Mouse (Mus musculus) gastrocnemius, adult 18-20 months (tissue): ENCODE measurements around the gene Lyrm4. TPM values are rescaled to one million over a fixed set of nuclear protein-coding genes. Genes with fewer than 3 reads are reported as not detected.

Experiments
- DNase-seq: peaks from one replicate; pipeline ENCODE4 v3.0.0; 2021; ENCODE audit warnings: low spot score
- total RNA-seq, 2 experiments: library from RNA; stranded (reverse); gene quantifications; 2 replicates each; pipeline ENCODE4 v1.2.3; 2021

The Lyrm4 gene
- total RNA-seq, 2 experiments from 2014 or later = 6.8 to 6.9 TPM

DNA sequence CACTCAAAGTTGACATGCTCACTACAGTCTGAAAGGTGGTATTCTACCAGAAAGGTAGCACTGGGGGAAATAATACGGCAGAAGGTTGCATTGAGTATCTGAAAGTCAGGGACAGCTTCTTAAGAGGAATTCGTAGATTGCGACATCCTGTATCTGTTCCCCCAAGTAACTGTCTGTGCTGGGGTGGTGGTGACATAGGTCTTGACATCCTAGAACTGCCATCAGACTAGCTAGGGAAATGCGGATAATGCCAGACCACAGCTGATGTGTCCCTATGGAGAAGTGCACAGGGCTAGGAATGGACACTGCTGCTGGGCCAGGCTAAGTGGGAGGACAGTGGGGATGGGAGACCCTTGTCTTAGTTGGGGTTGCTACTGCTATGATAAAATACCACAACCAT lies 8.8 kb downstream of the Lyrm4 start:
- DNase-seq = no peak

DNA sequence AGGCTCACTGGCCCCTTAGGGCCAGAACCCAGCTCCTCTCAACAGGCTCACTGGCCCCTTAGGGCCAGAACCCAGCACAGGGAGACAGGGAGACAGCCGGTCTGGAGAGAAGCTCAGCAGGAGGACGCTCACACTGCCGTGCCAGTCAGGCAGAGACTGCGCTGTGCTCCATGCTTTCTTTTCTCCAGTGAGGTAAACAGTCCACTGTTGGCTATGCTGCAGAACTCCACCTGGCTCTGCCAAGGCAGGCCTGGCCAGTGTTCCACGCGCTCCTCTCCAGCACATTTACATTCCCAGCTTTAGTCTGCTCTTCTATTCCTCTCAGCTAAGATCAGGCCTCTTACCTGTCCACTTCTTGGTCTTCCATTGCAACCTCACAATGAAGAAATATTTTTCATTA lies 11.7 kb downstream of the Lyrm4 start:
- peak; percentile 18 for DNase-seq

DNA sequence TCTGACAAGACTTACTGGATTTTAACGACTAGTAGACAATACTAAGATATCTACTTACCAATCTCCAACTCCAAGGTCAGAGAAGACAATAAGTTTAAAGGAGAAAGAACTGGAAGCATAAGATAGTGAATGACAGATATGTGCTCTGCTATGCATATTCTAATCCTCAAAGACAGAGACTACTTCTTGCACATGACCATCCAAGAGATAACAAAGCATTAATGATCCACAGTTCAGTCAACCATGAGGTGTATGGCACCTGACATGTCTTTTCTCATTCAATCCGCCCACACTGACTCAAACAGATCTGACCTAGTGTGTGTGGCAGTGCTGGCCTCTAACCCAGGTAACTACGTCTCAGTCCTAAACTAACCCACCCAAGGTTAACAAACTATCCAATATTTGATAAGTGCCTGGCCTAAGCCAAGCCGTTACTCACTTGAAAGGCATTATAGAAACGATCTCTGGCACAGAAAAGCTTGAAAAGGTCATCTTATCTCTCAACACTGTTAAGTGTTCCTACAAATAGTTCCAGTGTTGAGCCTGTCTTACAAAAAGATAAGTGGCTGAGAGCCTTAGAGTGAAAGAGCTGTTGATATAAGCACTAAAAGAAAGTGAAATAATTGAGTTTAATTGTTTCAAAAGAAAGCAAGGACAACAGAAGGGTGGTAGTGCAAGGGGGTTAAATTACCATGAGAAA lies 20.5 kb downstream of the Lyrm4 start:
- DNase-seq = no peak

DNA sequence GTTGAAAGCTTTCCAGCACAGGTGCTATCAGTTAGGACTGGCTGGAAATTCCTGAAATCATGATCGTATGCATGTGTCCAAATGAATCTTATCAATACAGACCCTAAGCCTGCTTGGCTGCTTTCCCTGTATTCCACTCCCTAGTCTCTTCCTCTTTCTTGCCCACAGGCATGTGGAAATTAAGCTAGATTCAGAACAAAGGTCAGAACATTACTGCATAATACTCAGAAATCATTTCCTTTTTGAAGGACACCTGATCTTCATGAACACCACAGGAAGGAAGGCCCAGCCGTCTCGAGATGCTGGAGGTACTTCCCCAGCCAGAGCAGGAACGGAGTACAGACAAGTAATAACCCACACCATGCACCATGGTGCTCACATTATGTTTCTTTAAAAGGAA lies 29.2 kb downstream of the Lyrm4 start:
- DNase-seq = no peak

DNA sequence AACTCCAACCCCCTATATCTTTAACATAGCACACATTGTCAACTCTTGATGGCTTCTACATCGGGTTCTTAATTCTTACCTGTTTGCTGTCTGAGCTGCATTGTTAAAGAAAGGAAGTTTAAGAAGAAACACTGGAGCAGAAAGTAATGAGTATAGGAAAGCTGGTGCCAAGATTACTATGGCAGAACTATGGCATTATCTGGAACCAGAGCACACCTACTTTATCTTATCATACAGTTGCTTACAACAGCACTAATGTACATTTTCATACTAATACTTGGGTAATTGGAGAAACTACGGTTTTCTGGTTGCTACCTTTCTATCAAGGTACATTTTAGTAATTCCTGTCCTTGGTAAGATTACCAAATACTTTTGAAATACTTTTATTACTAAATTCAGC lies 29.9 kb downstream of the Lyrm4 start:
- no peak for DNase-seq

DNA sequence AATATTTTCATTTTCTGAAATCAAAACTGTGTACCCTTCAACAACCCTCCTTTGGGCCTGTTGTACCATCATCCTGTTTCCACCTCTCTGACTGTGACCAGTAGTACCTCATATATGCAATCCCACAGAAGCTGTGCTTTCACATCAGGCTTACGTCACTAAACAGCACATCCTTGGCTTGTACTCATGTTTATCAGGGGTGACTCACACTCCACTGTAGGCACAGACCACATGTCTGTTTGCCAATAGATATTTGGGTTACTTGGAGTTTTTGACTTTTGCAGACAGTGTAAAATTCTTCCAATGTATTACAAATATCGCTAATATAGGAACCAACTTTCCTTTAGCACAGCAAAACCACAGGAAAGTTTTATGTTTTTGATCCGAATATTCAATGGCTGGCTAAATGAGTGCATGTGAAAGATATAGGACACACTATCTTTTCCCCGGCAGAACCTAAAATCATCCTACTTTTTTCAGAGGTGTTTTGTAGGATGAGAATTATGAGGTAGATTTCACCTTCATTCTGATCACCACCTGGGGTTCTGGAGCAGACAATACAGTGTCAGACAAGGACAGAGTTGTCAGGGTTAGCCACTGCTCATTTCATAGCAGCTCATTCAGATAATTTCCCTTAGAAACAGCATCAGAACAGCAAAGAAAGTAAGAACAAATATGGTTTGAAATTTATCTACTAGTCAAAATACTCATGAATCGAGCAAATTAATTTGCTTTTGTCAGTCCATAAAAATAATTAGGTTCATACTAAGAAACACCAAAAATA lies 30.5 kb downstream of the Lyrm4 start:
- DNase-seq = no peak

DNA sequence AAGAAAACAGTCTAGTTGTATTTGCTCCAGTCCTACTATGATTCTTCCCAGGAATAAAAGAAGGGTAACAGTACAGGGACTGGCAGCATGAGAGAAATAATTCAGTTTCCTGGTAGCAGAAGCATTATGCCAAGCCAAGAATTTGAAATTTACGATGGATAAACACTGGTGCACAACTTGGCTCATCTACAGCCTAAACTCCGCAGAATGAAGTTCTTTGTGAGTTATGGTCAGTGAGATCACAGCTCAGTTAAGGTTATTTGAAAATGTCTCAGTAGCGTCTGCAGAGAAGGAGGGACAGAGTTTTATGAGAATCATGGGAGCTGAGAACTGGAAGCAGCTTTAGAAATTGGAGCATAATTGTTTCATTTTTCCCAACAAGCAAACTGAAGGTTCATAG lies 31.4 kb downstream of the Lyrm4 start:
- DNase-seq = no peak

DNA sequence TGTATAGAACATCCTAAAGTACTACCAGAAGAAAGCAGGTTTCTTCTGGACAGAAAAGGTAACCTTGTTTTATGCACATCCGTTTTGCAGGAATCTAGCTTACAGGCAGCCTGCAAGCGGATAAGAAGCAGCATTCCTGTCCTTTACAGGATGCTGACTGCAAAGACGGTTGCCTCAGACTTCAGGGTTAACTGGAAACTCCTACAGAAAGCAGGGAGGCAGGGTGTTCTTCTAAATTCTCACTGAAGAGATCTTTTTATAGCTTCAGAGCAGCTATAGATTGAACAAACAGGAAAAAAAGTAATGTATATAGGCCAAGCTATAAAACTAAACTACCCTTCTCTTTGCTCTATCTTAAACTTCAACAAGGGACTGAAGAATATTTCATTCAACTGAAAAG lies 32.6 kb downstream of the Lyrm4 start:
- no peak for DNase-seq

DNA sequence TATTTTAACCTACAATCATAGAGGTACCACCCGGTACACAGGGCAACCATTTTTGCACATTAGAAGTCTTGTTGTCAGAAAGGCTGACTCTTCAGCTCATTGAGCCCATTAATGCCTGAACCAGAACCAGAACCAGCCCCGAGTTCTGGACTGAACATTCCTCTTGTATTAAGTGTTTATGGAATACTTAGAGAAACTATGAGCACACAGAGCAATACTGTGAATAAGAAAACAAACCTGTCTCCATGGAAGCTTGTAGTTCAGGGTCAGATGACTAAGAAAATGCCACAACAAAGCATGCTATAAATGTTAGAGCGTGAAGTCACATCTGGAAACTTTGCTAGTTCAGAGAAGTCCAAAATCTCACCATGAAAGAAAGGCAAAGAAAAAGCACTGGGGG lies 35.7 kb downstream of the Lyrm4 start:
- DNase-seq = no peak

DNA sequence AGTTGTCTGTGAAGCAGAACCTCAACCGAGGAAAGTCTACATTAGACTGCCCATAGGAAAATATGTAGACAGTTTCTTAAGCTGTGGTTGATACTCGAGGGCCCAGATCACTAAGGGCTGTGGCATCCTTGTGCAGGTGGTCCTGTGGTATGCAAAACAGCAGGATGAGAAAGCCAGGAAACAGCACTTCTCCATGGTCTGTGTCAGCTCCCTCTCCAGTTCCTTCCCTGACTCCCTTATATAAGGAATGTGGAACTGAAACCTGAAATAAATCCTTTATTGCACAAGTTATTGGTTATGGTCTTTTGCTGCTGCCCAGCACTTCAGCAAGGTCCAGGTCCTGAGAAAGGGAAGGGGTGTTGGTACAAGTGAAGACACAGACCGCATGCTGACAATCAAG lies 42.8 kb downstream of the Lyrm4 start:
- DNase-seq = no peak

DNA sequence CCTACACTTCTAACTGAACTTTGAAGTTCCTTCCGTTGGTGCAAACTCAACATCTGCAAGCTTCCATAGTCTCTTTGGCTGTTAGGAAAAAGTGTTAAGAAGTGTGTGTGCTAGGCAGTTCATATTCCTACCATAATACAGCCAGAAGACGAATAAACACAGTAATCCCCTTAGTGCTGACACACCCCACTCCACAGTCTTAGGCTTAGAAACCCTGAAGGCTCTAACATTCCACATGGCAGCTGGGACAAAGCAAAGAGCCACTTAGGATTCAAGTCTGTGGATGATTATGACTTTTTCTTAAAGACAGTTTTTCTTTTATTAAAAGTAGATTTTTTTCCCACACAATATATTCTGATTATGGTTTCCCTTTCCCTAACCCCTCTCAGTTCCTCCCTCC lies 50.6 kb downstream of the Lyrm4 start:
- DNase-seq = no peak

DNA sequence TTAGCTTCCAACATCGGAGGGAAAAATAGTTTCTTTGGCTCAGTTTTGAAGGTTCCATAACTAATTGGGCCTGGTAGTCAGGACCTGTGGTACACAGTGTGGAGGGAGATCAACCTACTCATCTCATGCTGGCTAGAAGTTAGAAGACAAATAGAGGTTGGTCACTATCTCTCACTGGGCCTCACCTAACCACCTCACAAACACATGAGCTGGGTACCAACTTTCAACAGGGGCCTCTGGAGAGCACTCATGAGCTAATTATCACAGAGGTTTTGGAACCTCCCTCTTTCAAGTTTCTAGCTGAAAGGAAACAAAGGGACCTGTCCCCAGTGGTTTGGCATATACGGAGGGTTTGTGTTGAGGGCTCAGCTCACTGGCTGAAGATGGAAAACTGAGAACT lies 59.8 kb downstream of the Lyrm4 start:
- DNase-seq = no peak

DNA sequence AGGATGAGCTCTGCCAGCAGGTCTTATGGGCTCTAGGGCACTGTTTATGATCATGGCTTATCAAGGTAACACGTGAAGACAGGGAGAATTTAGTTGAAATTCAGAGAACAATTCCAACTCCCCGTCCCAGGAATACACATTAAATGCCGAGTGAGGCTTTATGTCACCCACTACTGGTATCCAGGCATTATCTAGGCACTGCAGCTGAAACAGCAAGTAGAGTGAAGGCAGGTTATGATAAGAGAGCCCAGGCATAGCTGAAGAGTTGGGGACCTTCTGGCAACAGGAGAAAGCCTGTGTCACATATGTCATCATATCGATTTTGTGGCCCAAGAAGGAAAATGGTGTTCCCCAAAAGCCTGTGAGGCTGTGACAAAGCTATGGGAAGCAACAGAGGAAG lies 60.4 kb downstream of the Lyrm4 start:
- no peak for DNase-seq

DNA sequence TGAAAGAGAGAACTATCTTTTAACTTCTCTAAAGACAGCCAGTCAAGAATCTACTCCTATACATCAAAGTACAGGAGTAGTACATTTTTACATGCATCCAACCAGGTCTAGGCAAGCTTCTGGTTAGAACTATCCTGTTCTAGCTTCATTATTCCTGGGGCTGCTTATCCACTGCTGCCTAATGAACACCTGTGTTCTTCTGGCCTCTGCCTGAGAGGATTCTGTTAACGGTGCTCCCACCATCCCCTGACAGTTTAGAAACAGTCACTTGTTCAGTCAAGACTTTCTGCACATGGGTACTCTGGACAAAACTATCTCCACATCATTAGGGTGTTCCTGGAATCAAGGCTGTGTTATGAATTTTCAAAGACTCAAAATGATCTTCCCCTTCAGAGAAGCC lies 60.8 kb downstream of the Lyrm4 start:
- no peak for DNase-seq

DNA sequence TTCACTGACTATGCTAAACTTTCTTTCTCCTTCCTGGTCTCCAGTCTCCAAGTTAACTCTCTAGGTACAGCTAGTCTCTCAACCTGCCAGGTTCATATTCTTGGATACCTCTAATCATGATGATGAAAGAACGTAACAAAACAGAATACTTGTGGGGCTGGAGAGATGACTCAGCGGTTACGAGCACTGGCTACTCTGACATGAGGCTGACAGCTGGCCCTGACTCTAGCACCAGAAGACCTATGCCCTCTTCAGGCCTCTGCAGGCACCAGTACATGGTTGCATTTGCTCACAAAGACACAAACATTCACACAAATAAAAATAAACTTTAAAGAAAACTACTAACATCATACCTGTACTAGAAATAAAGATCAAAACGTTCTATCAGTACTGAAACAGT lies 81.8 kb downstream of the Lyrm4 start:
- DNase-seq = no peak

DNA sequence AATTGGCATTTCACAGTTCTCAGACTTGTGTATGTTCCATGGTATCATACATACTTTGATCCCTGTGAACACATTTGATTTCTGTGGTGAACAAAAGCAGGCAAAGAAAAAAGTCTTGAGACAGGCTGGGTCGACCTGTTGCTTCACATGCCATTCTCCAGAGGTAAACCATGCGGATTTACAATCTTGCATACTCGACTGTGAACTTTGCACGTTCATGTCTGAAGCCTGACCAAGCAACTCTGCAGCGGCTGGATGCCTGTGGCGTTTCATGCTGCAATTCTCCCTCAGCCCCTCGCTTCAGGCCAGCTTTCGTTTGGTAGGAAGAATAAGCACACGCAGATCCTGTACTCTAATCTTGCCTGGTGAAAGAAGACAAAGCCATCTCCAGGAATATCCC lies 85.4 kb downstream of the Lyrm4 start:
- no peak for DNase-seq

DNA sequence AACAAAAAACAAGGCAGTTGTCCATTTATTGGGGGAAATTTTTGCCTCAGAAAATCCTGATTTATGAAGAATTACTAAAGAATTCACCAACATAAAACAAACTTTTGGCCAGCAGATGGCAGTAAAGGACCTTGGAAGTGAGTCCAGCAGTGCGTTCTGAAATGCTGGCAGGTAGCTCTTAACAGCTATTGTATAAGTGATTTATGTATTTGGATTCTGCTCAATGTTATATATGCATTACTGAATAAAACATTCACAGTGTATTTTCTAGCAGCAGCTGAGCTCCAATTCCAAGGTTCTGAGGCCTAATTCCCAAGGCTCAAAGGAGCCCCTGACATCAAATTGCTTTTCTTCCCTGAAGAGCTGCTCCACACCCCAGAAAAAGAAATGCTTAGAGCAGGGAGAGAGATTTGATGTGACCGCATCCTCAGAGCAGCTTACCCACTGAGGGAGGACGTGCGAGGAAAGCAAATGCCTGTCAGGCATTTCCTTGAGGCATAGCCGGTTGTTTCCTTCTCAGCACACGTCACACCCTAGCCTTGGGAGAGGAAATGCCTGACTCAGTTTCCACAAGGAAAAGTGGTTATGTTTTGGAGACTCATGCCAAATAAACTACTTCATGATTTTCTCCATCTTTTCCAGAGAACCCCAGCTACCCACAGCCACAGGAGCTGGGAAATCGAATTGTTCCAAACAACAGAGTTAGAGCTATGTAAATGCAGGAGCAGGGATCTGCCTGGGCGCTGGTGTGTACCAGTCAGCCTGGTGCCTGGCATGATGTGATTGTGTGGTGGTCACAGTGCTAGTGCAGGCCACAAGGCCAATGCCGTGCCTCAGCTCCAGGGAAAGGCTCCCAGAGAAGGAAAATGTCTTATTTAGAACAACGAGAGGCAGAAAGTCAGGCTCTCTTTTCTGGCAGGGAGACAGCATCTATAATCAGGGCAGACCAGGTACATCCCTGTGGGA lies 97.7 kb downstream of the Lyrm4 start:
- peak; percentile 64 for DNase-seq

DNA sequence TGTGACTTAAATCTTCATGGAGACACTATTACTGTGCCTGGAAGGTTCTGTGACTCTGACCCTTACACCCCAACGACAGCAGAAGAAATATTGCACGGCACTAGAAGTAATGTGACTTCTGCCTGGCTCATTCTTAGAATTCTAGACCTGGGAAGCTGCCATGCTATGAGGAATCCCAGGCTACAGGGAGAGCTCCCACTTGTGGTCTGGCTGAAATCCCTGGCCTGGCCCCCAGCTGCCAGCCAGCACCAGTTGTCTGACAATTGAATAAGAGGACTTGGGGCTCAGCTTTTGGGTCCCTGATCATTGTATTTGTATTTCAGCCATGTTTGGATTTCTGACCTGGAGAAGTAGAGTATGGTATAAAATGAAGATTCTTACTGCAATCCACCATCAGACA lies 99.3 kb downstream of the Lyrm4 start:
- DNase-seq = peak; percentile 7

DNA sequence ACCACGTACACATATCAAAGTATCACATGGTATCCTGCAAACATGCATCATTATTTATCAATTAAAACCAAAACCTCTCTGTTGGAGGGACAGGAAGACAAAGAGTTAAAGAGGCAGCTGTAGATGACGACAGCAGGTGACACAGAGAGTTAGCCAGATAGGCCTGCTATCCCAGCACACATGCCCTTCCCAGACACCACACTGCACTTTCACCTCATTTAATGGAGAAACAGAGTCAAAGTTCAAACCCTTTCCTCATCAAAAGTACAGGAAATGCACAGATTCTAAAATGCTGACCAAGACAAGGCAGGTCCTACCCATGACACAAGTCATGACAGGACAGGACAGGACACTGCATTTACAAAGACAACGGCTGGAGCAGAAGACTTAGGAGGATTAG lies 101.7 kb downstream of the Lyrm4 start:
- DNase-seq = no peak

DNA sequence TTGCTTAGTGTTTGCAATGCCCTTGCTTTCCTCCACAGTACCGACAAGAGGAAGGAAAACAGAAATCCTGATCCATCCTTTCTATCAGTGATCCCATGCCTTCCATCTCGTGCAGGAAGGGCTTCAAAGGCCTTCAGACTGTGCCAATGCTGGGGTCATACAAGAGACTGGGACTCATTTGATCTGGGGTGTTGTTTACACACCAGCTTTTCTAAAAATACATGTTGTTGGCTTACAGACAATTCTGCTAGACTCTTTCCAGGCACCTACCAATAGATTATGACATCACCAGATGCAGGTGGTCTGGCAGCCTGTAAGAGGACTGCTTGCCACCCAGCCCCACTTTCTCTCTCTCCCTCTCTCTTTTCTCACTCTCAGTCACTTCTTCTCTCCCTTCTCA lies 107.3 kb downstream of the Lyrm4 start:
- DNase-seq = peak; percentile 67

DNA sequence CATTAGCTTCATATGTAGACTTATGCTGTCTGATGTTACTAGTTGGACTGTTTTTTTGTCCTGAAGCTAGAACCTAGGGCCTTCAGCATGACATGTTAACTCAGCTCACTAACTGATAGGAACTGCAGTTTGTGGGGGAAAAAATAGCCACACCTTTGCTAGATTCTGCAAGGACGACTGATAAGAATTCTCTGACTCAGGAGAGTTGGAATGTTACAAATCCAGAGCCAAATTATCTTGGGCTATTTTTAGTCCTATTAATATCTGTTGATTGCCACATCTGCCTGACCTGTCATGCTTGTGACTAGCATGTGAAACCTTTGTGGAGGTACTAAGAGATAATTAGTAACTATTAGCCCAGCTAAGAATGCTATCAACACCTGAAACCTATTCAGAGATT lies 116.5 kb downstream of the Lyrm4 start:
- DNase-seq = no peak

DNA sequence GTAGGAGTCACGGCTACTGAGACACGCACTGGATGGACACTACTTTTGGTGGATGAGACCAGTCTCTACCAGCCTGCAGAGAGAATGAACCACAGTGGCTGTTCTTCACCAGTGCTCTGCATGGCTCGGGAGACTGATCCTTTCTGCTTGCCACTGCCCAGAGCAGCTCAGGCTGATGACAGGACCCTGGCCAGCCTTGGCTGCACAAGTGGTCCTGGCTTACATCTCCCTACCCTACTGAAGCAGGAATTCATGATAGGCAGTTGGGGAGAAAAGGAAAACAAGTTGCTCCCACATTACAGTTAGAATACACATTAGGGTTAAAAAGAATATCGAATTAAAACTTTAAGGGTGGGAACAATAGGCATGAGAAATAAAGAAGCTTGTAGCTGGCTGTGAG lies 119.7 kb downstream of the Lyrm4 start:
- no peak for DNase-seq
